Mouse (Mus musculus) forebrain, embryonic 16.5 days (tissue): ENCODE data around the gene Cldnd1. TPM values are rescaled to one million over a fixed set of nuclear protein-coding genes. Genes with fewer than 3 reads are reported as not detected.
A peak's percentile ranks its signal among the peaks of the same experiment; 100 is the strongest.

Experiments used
- ATAC-seq: fragments of 200-750 bp; cut with Nextera tagmentation; 2 replicates; pipeline ENCODE4 v1.8.0; 2017; ENCODE audit warnings: mild to moderate bottlenecking, moderate library complexity
- H3K27ac ChIP-seq: fragments of 300-500 bp; sonication (generic); 2 replicates; pipeline ENCODE4 v1.5.1; 2014; ENCODE audit warnings: low read length, control low read depth
- H3K27me3 ChIP-seq: fragments of 300-500 bp; sonication (generic); replicated peaks from 2 replicates; pipeline ENCODE4 v1.6.1; 2014; ENCODE audit warnings: low read length; ENCODE audit not compliant: control insufficient read depth, insufficient read depth
- H3K36me3 ChIP-seq: fragments of 300-500 bp; sonication (generic); 2 replicates; pipeline ENCODE4 v1.6.1; 2014; ENCODE audit not compliant: control insufficient read depth, insufficient read depth
- H3K4me1 ChIP-seq: fragments of 300-500 bp; sonication (generic); replicated peaks from 2 replicates; pipeline ENCODE4 v1.6.1; 2014; ENCODE audit warnings: low read length; ENCODE audit not compliant: control insufficient read depth, insufficient read depth
- H3K4me2 ChIP-seq: fragments of 300-500 bp; sonication (generic); 2 replicates; pipeline ENCODE4 v1.6.1; 2014; ENCODE audit warnings: mild to moderate bottlenecking, low read length, control low read depth
- H3K4me3 ChIP-seq: fragments of 300-500 bp; sonication (generic); replicated peaks from 2 replicates; pipeline ENCODE4 v1.5.1; 2014; ENCODE audit warnings: mild to moderate bottlenecking, low read length, control low read depth
- H3K9ac ChIP-seq: fragments of 300-500 bp; sonication (generic); replicated peaks from 2 replicates; pipeline ENCODE4 v1.6.1; 2014; ENCODE audit warnings: low read depth, low read length, control low read depth
- H3K9me3 ChIP-seq: fragments of 300-500 bp; sonication (generic); 2 replicates; pipeline ENCODE4 v1.6.1; 2016; ENCODE audit warnings: low read length; ENCODE audit not compliant: control insufficient read depth
- WGBS: fragments of 180-500 bp; shearing (Covaris S2); extraction: QIAGEN DNeasy Blood & Tissue Kit; methylation state at CpG from one replicate; pipeline ENCODE4 v1.1.7; 2014; 5-methylcytosine and 5-hydroxymethylcytosine counted together
- polyA plus RNA-seq: library from polyadenylated mRNA; unstranded; fragments of >200 nt; fragmentation: Nextera tagmentation; extraction: Ambion mirVana; gene quantifications from 2 replicates; pipeline ENCODE4 v1.2.1, GENCODE M21; 2015

Gene Cldnd1
- polyA plus RNA-seq, 1 experiment from 2014 or later: 118 TPM

GRCm38 (mm10) chr16:58726680-58727476, 832 bp upstream of the Cldnd1 start:
- no peak for ATAC-seq
- Histone ChIP-seq H3K4me1 (peaks cover 6% of the 10 kb centered on the region), H3K27me3 (no peaks in the 10 kb centered on the region), H3K36me3 (peaks cover 11% of the 10 kb centered on the region), H3K9me3 (no peaks in the 10 kb centered on the region), H3K27ac (no peak overlapping the region), H3K4me2 (no peak overlapping the region; the same call in 1 of the 2 replicates), H3K9ac (no peak overlapping the region), H3K4me3 (no peak overlapping the region)
- 78% methylated on average over 11 of the region's 11 CpGs for WGBS

GRCm38 (mm10) chr16:58728176-58728671, 514 bp downstream of the Cldnd1 start:
- Histone ChIP-seq H3K9me3 (no peaks in the 10 kb centered on the region), H3K36me3 (peaks cover 16% of the 10 kb centered on the region), H3K9ac (peak overlapping the region; percentile 89), H3K27ac (peak overlapping the region; percentile 81), H3K27me3 (no peaks in the 10 kb centered on the region), H3K4me1 (peaks cover 6% of the 10 kb centered on the region), H3K4me2 (peak overlapping the region; percentile 87), H3K4me3 (peak overlapping the region; percentile 89)
- peak; percentile 87 for ATAC-seq
- WGBS: 0% methylated on average over 28 of the region's 31 CpGs

GRCm38 (mm10) chr16:58738205-58738604, 10.5 kb downstream of the Cldnd1 start:
- no peak overlapping the region for H3K4me3 ChIP-seq
- H3K27me3 ChIP-seq: no peaks in the 10 kb centered on the region
- H3K4me2 ChIP-seq: no peak overlapping the region
- H3K4me1 ChIP-seq: no peaks in the 10 kb centered on the region
- peaks cover 7% of the 10 kb centered on the region for H3K36me3 ChIP-seq
- no peak overlapping the region for H3K27ac ChIP-seq
- H3K9ac ChIP-seq: no peak overlapping the region
- no peaks in the 10 kb centered on the region for H3K9me3 ChIP-seq
- WGBS: 86% methylated on average over 4 of the region's 4 CpGs
- no peak for ATAC-seq

DNA sequence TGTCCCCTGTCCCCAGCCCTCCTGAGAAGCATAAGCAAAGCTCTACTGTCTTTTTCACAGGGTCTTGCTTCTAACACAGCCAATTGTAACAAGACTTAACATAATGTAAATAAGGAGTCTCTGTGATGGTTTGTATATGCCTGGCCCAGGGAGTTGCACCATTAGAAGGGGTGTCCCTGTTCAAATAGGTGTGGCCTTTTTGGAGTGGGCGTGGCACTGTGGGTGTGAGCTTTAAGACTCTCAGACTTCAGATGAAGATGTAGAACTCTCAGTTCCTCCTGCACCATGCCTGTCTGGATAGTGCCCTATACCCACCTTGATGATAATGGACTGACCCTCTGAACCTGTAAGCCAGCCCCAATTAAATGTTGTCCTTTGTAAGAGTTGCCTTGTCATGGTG, 11.1 kb downstream of the Cldnd1 start:
- Histone ChIP-seq H3K27me3 (no peaks in the 10 kb centered on the region), H3K4me3 (no peak overlapping the region), H3K4me2 (no peak overlapping the region), H3K36me3 (peaks cover 4% of the 10 kb centered on the region; the same call in 1 of the 2 replicates), H3K9ac (no peak overlapping the region), H3K4me1 (no peaks in the 10 kb centered on the region), H3K27ac (no peak overlapping the region), H3K9me3 (no peaks in the 10 kb centered on the region)
- WGBS: 93% methylated on average over 1 of the region's 1 CpGs
- no peak for ATAC-seq

- Histone ChIP-seq H3K4me3 (no peak overlapping the region), H3K27me3 (no peaks in the 10 kb centered on the region), H3K9ac (no peak overlapping the region), H3K4me2 (no peak overlapping the region), H3K4me1 (no peaks in the 10 kb centered on the region), H3K27ac (no peak overlapping the region), H3K36me3 (no peaks in the 10 kb centered on the region), H3K9me3 (no peaks in the 10 kb centered on the region)
- 98% methylated on average over 5 of the region's 5 CpGs for WGBS
- ATAC-seq: no peak
Measured at GRCm38 (mm10) chr16:58740751-58741150, 13.0 kb downstream of the Cldnd1 start.

DNA sequence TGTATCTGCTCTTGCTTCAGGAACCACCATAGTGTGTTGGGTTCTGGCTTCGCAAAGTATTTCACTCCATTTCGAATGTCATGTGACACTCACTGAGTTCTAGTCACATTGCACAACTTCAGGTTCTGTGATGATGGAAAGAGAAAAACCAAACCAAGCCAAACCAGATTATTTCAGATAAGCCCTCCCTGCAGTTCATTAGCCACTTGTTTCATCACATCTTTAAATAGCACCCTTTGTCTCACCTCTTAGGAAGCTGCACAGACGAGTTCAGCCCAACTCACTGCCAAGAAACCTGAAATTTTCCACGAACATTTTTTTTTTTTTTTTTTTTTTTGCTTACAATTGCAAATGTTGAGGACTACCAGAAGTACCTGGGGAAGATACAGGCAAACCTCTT, 19.0 kb downstream of the Cldnd1 start:
- Histone ChIP-seq H3K27ac (no peak overlapping the region), H3K9ac (no peak overlapping the region), H3K4me2 (no peak overlapping the region), H3K27me3 (no peaks in the 10 kb centered on the region), H3K9me3 (no peaks in the 10 kb centered on the region), H3K36me3 (no peaks in the 10 kb centered on the region), H3K4me3 (no peak overlapping the region), H3K4me1 (no peaks in the 10 kb centered on the region)
- no peak for ATAC-seq
- 71% methylated on average over 4 of the region's 4 CpGs for WGBS

- Histone ChIP-seq H3K4me1 (no peaks in the 10 kb centered on the region), H3K27me3 (no peaks in the 10 kb centered on the region), H3K36me3 (no peaks in the 10 kb centered on the region), H3K9me3 (no peaks in the 10 kb centered on the region), H3K27ac (no peak overlapping the region), H3K4me3 (no peak overlapping the region), H3K9ac (no peak overlapping the region), H3K4me2 (no peak overlapping the region)
- ATAC-seq: no peak
- WGBS: 14% methylated on average over 1 of the region's 1 CpGs
Measured at GRCm38 (mm10) chr16:58751314-58751713, 23.6 kb downstream of the Cldnd1 start.

- Histone ChIP-seq H3K36me3 (no peaks in the 10 kb centered on the region), H3K4me3 (no peak overlapping the region), H3K9me3 (no peaks in the 10 kb centered on the region), H3K9ac (no peak overlapping the region), H3K27me3 (no peaks in the 10 kb centered on the region), H3K4me2 (no peak overlapping the region), H3K27ac (no peak overlapping the region), H3K4me1 (no peaks in the 10 kb centered on the region)
- no peak for ATAC-seq
Measured at GRCm38 (mm10) chr16:58756191-58756590, 28.5 kb downstream of the Cldnd1 start.

DNA sequence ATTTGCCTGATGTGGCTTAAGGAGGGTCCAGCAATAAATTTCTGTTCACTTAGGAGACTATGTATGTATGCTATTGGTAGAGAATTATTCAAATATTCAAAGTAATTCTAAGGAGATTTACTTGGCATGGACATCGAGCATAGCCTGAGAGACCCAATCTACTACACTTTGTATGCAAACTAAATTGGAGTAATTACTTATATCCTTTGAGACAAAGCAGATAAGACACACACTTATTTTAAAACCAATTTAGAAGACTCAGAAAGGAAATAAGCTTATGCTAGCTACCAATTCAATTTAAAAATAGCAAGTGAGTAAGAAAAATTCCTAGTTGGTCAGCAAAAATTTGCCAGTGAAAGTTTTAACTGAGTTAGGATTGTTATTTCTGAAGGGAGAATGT, 35.4 kb downstream of the Cldnd1 start, which contains the start of gene Olfr172:
Olfr172 (minus strand) TSS at position 101 of the 400 bp plus-strand sequence.
- no peak within 1 kb of the TSS for H3K27ac ChIP-seq
- WGBS: 83% methylated on average over 1 of the region's 1 CpGs
- no peaks in the 10 kb centered on the region for H3K9me3 ChIP-seq
- H3K27me3 ChIP-seq: no peaks in the 10 kb centered on the region
- no peak within 1 kb of the TSS for H3K4me2 ChIP-seq
- no peaks in the 10 kb centered on the region for H3K36me3 ChIP-seq
- no peak within 1 kb of the TSS for H3K4me3 ChIP-seq
- no peak for ATAC-seq
- H3K9ac ChIP-seq: no peak within 1 kb of the TSS
- no peaks in the 10 kb centered on the region for H3K4me1 ChIP-seq
